Mouse (Mus musculus): Measurements from ENCODE around the gene Padi4.

Padi4 gene

DNA sequence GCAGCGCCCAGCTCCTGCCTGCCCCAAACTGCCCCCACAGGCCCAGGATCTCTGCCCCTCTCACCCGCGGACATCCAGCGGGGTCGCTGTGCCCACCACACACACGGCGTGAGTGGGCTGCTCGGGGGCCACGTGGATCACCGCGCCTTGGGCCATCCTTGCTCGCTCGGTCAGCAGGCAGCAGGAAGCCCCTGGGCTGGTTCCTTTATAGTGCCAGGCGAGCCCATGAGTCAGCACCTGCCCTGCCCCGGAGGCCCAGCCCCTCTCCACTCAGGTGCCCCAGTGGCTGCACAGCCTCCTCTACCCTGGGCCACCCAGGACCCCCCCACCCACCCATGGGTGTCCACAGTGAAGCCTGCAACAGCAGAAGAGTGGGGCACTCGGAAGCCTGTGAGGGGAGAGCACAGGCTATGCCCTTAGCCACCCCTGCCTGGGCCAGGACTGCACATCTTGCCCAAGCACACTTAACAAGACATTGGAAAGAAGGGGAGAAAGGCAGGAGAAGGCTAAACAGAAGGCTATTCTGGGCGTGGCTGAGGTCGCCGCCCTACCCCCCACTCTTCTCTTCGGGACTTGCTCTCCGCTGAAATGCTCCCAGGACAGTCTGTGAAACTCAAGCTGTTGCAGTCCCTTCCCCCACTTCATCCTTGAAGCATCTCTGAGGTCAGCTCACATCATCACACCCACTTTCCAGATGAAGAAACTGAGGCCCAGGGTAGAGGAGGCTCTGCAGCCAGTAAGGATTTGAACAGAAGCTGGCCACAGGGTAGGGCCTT is at the start of gene Padi4:
TSS of gene Padi4 (minus strand) at position 212 of the 776 bp plus-strand sequence.
- no peak for DNase-seq

GRCm38 (mm10) chr4:140821988-140822387 is 48.0 kb upstream of the Padi4 start:
- DNase-seq = peak; percentile 70 to 72

- DNase-seq = no peak
Measured at GRCm38 (mm10) chr4:140817413-140817812, 43.4 kb upstream of the Padi4 start.

DNA sequence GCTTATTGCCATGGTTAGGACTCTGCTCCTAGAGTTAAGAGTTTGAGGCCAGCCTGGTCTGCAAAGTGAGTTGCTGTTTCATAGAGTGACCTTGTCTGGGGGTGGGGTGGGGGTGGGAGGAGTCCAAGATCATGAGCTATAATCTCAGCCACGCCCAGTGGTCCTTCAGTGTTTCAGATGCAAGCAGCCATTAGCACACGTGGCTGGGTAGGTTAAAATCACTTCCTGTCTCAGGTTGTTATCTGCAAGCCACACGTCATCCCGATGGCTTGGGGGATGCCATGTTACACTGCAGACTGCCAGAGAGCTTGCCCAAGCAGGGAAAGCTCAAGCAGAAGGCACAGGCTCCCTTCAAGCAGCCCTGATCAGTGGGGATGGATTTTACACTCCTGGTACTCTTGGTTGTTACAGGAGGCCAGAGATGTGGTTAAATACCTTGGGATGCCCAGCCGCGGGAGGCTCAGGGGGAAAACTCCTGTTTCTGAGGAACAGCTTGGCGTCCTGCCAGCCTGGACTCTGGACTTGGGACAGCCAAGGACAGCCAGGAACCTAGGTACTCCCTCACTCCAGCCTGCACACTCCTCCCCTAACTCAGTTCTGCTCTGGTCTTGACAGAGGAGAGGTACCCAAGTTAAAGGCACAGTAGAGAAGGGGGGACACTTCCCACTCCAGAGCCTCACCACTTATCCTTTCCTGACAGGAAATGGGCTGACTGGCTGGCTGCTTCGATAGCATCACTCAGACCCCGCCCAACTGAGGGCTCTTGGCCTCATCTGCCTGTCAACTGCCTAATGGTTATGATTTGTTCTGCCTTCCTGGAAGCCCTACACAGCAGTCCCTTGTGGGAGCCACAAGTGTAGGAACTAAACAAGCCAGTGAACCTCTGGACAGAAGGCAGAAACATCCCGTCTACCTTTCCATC is 42.2 kb upstream of the Padi4 start:
- DNase-seq = no peak

- no peak for DNase-seq
Measured at GRCm38 (mm10) chr4:140815496-140815895, 41.5 kb upstream of the Padi4 start.

DNA sequence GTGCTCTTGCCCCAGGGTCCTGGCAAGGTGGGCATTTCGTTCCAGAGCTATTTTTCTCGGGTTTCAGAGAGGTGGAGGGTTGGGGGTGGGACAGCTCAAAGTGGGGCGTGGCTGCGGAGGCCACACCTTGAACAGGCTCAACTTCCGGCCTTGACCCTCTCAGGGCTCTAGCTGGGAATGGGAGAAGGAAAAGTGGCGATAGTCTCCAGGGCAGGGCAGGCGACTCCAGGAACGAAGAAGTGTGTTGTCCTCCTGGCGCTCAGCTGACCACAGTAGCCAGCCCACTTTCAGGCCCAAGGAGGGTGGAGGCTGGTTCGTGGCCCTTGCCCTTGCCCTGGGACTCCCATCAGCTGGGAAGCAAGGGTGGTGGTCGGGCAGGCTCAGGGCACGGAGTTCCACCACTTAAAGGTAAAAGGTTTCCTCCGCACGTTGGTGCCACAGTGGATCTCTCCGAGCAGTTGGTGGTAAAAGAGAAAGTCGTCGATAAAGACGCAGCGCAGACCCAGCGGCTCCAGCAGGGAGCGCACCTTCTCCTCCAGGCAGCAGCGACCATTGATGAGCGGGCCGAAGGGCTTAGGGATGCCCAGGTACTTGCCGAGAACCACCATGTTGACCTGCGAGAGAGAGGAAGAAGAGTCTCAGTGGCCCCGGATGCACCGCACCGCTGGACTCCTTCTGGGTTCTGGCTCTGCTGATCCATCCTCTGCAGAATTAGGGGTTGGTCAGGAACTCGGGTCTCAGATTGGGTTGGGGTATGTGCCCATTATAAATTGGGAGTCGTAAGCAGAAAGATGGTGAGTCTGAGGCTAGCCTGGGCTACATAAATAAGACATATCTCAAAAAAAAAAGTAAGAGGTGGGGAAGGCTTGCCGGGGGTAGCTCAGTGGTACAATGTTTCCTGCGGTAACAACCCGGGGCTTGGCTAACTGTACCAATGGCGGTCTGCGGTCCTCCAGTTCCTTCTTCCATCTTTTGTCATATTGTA is 40.5 kb upstream of the Padi4 start:
- DNase-seq = peak; percentile 53 to 56

GRCm38 (mm10) chr4:140813358-140814185 is 39.5 kb upstream of the Padi4 start:
- no peak for DNase-seq

DNA sequence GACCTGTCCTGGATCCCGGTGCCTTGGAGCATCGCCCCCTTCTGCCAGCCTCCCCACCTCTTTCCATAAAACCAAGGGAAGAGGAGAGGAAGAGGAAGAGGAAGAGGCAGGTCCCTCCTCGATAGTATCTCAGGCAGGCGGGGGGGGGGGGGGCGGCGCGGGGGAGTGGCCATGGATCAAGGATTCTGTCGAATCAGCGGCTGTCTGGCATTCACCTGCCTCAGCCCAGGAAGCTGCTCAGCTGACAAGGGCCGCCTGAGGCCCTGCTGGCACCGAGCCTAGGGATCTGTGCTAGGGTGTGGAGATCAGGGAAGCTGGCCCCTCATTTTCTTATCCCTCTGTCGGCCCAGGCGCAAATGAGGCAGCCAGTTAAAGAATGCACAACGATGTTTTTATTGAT is 38.6 kb upstream of the Padi4 start:
- DNase-seq = no peak

DNA sequence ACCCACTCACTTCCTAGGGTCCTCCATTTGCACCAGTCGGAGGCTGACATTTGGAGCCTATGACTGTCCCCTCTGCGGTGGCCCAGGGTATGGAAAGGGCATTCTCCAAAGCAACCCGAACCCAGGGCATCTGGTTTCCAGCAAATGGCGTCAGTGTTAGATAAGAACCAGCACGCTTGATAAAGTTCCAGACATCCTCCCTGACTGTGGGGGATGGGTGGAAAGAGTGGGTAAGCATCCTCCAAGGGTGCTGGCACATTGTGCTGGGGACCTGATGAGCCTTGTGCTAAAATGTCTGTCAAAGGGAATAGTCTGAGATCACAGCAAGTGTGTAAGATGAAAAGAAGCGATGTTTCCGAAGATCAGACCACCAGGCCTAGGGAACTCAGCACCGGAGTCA is 38.2 kb upstream of the Padi4 start:
- DNase-seq = no peak

GRCm38 (mm10) chr4:140810458-140811260 is 36.6 kb upstream of the Padi4 start, which contains the start of gene Padi3:
Padi3 (minus strand) TSS chr4:140810648.
- peak; percentile 65 to 80 for DNase-seq

DNA sequence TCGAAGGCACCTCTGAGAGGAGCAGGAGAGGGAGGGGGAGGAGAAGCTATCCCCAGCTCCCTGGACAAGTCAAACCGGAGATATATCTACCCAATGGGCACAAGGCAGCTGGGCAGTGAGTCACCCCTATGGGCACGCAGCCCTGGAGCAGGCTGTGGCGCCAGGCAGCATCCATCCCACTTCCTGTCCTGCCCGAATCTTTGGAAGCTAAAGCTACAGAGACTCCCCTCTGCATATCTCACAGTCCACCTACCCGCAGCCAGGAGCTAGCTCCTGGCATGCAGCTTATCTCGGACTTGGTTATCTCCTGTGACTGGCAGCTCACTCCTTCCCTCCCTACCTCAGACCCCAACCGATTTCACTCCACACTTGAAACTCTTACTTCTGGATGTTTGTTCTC is 35.1 kb upstream of the Padi4 start:
- no peak for DNase-seq

DNA sequence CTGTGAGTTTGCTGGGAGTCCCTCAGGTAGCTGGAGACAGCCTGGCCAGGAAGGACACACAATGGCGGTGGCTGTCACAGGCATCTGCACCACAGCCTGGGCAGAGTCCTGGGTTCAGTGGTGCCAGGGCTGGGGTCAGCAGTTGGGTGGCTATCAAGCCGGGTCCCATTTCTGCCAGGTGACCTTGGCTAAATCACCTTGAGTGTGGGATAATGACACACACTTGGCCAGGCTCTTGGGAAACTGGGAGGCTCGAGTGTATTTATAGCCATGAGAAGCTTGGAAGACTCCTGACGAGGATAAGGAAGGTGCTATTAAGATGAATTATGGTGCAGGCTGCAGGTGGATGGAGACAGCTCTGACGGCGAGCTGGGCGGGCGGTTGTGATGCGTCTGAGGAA is 30.6 kb upstream of the Padi4 start:
- no peak for DNase-seq

DNA sequence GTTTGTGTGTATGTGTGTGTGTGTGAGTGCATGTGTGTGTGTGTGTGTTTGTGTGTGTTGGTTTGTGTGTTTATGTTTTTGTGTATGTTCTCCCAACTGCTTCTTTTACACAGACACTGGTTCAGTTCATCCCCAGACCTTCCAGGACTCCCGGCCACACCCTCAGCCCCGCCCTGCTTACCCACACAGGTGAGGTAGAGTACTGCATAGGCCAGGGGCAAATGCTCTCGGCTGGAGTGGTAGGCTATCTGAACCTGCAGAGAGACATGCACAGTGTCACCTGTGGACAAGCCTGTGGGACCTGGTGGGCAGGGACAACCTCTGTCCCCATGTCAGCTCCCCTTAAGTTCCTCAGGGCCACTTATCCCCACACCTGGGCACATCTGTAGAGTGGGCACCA is 27.3 kb upstream of the Padi4 start:
- DNase-seq = no peak

GRCm38 (mm10) chr4:140796786-140797185 is 22.8 kb upstream of the Padi4 start:
- DNase-seq = no peak

DNA sequence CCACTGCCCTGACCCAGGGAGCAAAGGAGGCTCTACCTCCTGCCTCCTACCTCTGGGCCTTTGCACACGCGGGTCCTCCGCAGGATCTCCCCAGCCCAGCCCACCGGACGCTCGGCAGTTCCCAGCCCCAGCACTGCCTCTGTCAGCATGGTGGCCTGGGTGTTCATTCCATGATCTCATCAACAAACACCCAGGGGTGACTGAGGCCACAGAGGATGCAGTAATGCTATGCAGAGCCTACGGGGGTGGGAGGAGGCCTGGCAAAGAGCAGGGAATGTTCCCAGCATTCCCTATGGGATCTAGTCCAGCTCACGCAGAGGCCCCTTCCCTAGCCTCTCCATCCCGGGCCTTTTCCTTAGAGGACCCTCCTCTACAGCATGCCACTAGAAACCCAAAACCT is 20.6 kb upstream of the Padi4 start:
- no peak for DNase-seq

DNA sequence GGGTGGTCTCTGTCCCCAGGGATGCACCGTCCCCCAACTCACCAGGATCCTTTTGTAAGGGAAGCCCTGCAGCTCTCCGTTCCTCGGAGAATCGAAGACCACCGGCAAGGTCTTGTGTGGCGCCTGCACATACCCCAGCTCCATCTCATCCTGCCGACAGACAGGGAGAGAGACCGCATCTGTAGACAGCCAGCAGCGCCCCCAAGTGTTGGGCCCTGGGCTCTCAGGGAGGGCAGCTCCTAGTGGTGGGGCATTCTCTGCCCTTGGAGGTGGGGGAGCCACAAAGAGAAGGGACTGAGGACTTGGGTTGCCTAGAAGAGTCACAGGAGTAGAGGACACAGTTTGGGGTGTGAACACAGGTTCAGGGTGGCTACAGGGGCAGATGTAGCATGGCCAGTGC is 19.8 kb upstream of the Padi4 start:
- DNase-seq = no peak

DNA sequence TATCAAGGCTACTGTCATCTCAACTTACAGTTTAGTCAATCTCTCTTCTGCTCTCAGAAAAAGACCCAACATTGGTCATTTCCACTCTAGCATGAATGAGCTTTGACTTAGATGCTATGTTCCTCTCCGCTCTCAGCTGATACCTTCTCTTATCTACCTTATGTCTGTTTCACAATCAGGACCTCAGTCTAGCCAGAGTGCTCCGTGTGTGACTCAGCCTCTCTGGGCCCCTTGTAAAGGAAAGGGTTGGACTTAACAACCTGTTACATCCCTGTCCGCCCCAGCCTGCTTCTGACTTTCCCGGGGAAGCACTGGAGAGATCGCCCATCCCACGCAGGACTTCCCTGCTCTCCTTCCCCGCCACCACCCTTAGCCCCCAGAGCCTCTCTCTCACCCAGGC is 18.5 kb upstream of the Padi4 start:
- DNase-seq = no peak

GRCm38 (mm10) chr4:140791071-140791470 is 17.0 kb upstream of the Padi4 start:
- no peak for DNase-seq

GRCm38 (mm10) chr4:140789983-140790382 is 15.9 kb upstream of the Padi4 start:
- DNase-seq = no peak

DNA sequence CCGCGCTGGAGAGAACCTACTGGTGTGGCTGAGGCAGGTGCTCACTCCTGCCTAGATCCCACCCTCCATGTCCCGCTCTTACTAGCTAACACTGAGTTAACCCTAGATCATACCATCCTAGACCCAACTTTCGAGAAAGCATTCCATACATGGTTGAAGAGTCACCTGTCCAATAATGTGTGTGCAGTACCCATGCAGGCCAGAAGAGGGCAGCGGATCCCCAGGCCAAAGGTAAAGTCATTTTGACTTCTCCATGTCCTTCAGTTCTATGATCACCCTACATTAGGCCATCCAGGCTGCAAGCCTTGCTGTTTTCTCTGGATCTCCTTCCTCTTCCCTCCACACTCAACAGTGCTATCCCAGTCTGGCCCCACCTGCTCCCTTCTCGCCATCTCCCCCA is 14.9 kb upstream of the Padi4 start:
- DNase-seq = peak; percentile 75 to 81

DNA sequence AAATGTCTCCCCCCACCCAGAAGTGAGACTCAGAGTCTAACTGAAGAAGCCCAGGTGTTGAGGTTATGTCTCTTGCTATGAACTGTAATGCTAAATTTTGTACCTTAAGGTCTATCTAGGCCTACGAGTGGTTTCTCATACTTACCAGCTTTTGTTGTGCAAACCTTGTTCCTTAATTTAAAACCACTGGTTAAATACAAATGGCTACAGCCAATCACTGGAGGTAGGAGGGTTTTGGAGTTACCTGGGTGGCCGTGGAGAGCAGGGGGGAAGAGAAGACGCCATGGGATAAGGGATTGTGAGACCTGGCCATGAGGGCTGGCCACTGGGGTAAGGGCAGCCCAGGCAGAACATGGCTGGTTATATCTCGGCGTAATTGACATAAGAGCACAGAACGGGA is 14.2 kb upstream of the Padi4 start:
- DNase-seq = no peak
